Comparison of ENCODE assay signal across 8 mouse cellular contexts in genomic region chr11:120255038-120255437, GRCm38 (mm10). TPM values are rescaled to one million over a fixed set of nuclear protein-coding genes. Genes with fewer than 3 reads are reported as not detected.
DNase-seq lines count a peak whose midpoint lies in the region; ATAC-seq lines count a peak whose summit lies in the region.

No protein-coding gene starts in this region.

- no peak overlapping the region for H3K9ac ChIP-seq in forebrain, embryonic 16.5 days (replicated peaks; ENCODE audit: low read depth, low read length)
- H3K9ac ChIP-seq in midbrain, embryonic 16.5 days (ENCODE audit: low read depth, low read length): no peak overlapping the region
- H3K9ac ChIP-seq in intestine, embryonic 16.5 days (ENCODE audit: low read depth, low read length): no peak overlapping the region; the same call in 1 of the 2 replicates

- no peaks in the 10 kb centered on the region for H3K27me3 ChIP-seq in forebrain, embryonic 16.5 days (replicated peaks; ENCODE audit: control insufficient read depth, insufficient read depth, low read length)
- H3K27me3 ChIP-seq in midbrain, embryonic 16.5 days (ENCODE audit: control insufficient read depth, insufficient read depth, low read depth, low read length): no peaks in the 10 kb centered on the region
- H3K27me3 ChIP-seq in intestine, embryonic 16.5 days (replicated peaks; ENCODE audit: control insufficient read depth, insufficient read depth, low read length): no peaks in the 10 kb centered on the region

- no peak overlapping the region for H3K4me2 ChIP-seq in forebrain, embryonic 16.5 days (ENCODE audit: low read length)
- no peak overlapping the region for H3K4me2 ChIP-seq in midbrain, embryonic 16.5 days (ENCODE audit: low read length)
- no peak overlapping the region for H3K4me2 ChIP-seq in intestine, embryonic 16.5 days (ENCODE audit: low read depth, low read length)

- no peaks in the 10 kb centered on the region for H3K36me3 ChIP-seq in forebrain, embryonic 16.5 days (ENCODE audit: control insufficient read depth, insufficient read depth)
- H3K36me3 ChIP-seq in midbrain, embryonic 16.5 days (ENCODE audit: control insufficient read depth, insufficient read depth, low read length): no peaks in the 10 kb centered on the region
- no peaks in the 10 kb centered on the region for H3K36me3 ChIP-seq in intestine, embryonic 16.5 days (ENCODE audit: control insufficient read depth, insufficient read depth, low read length)

- DNase-seq in NIH3T3 (ENCODE audit: low read depth): peak; percentile 77
- peak; percentile 94 for DNase-seq in heart, postnatal 4 days
- DNase-seq in layer of hippocampus, postnatal 10 days (ENCODE audit: low spot score in 2 of 2): peak; percentile 73 to 82
- DNase-seq in spleen, adult 12 weeks (ENCODE audit: low spot score): no peak

- H3K27ac ChIP-seq in brown adipose tissue, adult 24 weeks (replicated peaks; ENCODE audit: low read depth, low read length): peak overlapping the region; percentile 26
- H3K27ac ChIP-seq in forebrain, embryonic 16.5 days (ENCODE audit: low read length): no peak overlapping the region
- no peak overlapping the region for H3K27ac ChIP-seq in midbrain, embryonic 16.5 days (ENCODE audit: low read length)
- no peak overlapping the region for H3K27ac ChIP-seq in intestine, embryonic 16.5 days (ENCODE audit: low read length)

- ATAC-seq in forebrain, embryonic 16.5 days: 0 out of 2 replicates have a peak, but pooled peaks have one; percentile 15
- peak; percentile 21; the same call in 1 of the 2 replicates for ATAC-seq in midbrain, embryonic 16.5 days
- ATAC-seq in intestine, embryonic 16.5 days: no peak

- H3K9me3 ChIP-seq in forebrain, embryonic 16.5 days (ENCODE audit: control insufficient read depth, low read length): no peaks in the 10 kb centered on the region
- H3K9me3 ChIP-seq in midbrain, embryonic 16.5 days (replicated peaks; ENCODE audit: control insufficient read depth, low read length, poor library complexity, severe bottlenecking): no peaks in the 10 kb centered on the region
- H3K9me3 ChIP-seq in intestine, embryonic 16.5 days (ENCODE audit: control insufficient read depth, low read length): no peaks in the 10 kb centered on the region

- no peak overlapping the region for H3K4me3 ChIP-seq in brown adipose tissue, adult 24 weeks (ENCODE audit: insufficient read depth, low read depth, low read length)
- no peak overlapping the region for H3K4me3 ChIP-seq in forebrain, embryonic 16.5 days (replicated peaks; ENCODE audit: low read length)
- no peak overlapping the region for H3K4me3 ChIP-seq in midbrain, embryonic 16.5 days (ENCODE audit: low read depth, low read length)
- no peak overlapping the region for H3K4me3 ChIP-seq in intestine, embryonic 16.5 days (ENCODE audit: low read length)

- 35% methylated on average over 6 of the region's 6 CpGs for WGBS in forebrain, embryonic 16.5 days
- 48% methylated on average over 6 of the region's 6 CpGs for WGBS in midbrain, embryonic 16.5 days
- 70% methylated on average over 6 of the region's 6 CpGs for WGBS in intestine, embryonic 16.5 days

- H3K4me1 ChIP-seq in brown adipose tissue, adult 24 weeks (ENCODE audit: control insufficient read depth, insufficient read depth, insufficient read length, low read length): peaks cover 72% of the 10 kb centered on the region
- peaks cover 82% of the 10 kb centered on the region for H3K4me1 ChIP-seq in forebrain, embryonic 16.5 days (replicated peaks; ENCODE audit: control insufficient read depth, insufficient read depth, low read length)
- peaks cover 62% of the 10 kb centered on the region for H3K4me1 ChIP-seq in midbrain, embryonic 16.5 days (ENCODE audit: control insufficient read depth, insufficient read depth, low read length)
- peaks cover 74% of the 10 kb centered on the region for H3K4me1 ChIP-seq in intestine, embryonic 16.5 days (ENCODE audit: control insufficient read depth, insufficient read depth, low read length)

RNA-seq across cellular contexts. Expression of gene Bahcc1, which starts 22.3 kb away (rescaled TPM):
- 5.7 and 5.9 TPM in 2 replicates for polyA plus RNA-seq in brown adipose tissue, adult 24 weeks (2012; ENCODE audit: insufficient read depth, insufficient read length, missing spikeins)
- 14.5 and 14.8 TPM in 2 replicates for polyA plus RNA-seq in forebrain, embryonic 16.5 days (2015; fragmentation: Nextera tagmentation; extraction: Ambion mirVana)
- 10 to 100 TPM; 14.1 to 16.5 TPM for total RNA-seq in heart, postnatal 4 days (2021)
- 10 to 100 TPM; 21.9 to 26.0 TPM for total RNA-seq in layer of hippocampus, postnatal 10 days (2021)
- 9.7 and 13.7 TPM in 2 replicates for polyA plus RNA-seq in midbrain, embryonic 16.5 days (2015; fragmentation: Nextera tagmentation; extraction: Ambion mirVana)
- polyA plus RNA-seq in intestine, embryonic 16.5 days (2015; fragmentation: Nextera tagmentation; extraction: Ambion mirVana): 4.9 and 5.7 TPM in 2 replicates
